Mouse (Mus musculus) right cerebral cortex, postnatal 10 days (tissue): ENCODE measurements at regions not wholly inside any gene's neighbourhood (a gene's known extent, or its start where the extent isn't known, plus 50 kb on each side); places are given as distances from the start of the nearest gene placed in this dataset.

ENCODE experiments used
- DNase-seq, 2 experiments: peaks; one replicate each; pipeline ENCODE4 v3.0.0; 2021; ENCODE audit warnings: low spot score in 2 of 2

- no peak for DNase-seq
Measured at GRCm38 (mm10) chr2:178643841-178644240, 213.5 kb downstream of the Cdh26 start.

GRCm38 (mm10) chr2:178660071-178660470 lies 229.7 kb downstream of the Cdh26 start:
- DNase-seq = no peak

GRCm38 (mm10) chr2:178662396-178662795 lies 232.1 kb downstream of the Cdh26 start:
- no peak for DNase-seq

- DNase-seq = peak; percentile 50 to 67
Measured at GRCm38 (mm10) chr2:178664977-178665376, 234.6 kb downstream of the Cdh26 start.

- no peak for DNase-seq
Measured at GRCm38 (mm10) chr2:178668451-178668850, 238.1 kb downstream of the Cdh26 start.

GRCm38 (mm10) chr2:178670952-178671351 lies 240.6 kb downstream of the Cdh26 start:
- DNase-seq = no peak

GRCm38 (mm10) chr2:178673621-178674020 lies 243.3 kb downstream of the Cdh26 start:
- no peak for DNase-seq

- DNase-seq = peak in 1 of 2 experiments; percentile 48
Measured at GRCm38 (mm10) chr2:178674621-178675020, 244.3 kb downstream of the Cdh26 start.

GRCm38 (mm10) chr2:178676970-178677369 lies 246.6 kb downstream of the Cdh26 start:
- no peak for DNase-seq

GRCm38 (mm10) chr2:178680368-178680767 lies 250.0 kb downstream of the Cdh26 start:
- no peak for DNase-seq

GRCm38 (mm10) chr2:178684026-178684958 lies 254.0 kb downstream of the Cdh26 start:
- no peak for DNase-seq

- DNase-seq = no peak
Measured at GRCm38 (mm10) chr2:178685211-178685610, 254.9 kb downstream of the Cdh26 start.

- DNase-seq = no peak
Measured at GRCm38 (mm10) chr2:178686167-178686601, 255.9 kb downstream of the Cdh26 start.

GRCm38 (mm10) chr2:178688586-178688985 lies 258.3 kb downstream of the Cdh26 start:
- DNase-seq = no peak

- peak; percentile 39 to 43 for DNase-seq
Measured at GRCm38 (mm10) chr2:178691190-178691864, 261.0 kb downstream of the Cdh26 start.

- DNase-seq = no peak
Measured at GRCm38 (mm10) chr2:178691865-178692228, 261.5 kb downstream of the Cdh26 start.

- DNase-seq = no peak
Measured at GRCm38 (mm10) chr2:178692231-178692630, 261.9 kb downstream of the Cdh26 start.

- DNase-seq = peak; percentile 92 to 95
Measured at GRCm38 (mm10) chr2:178698648-178699047, 268.3 kb downstream of the Cdh26 start.

- DNase-seq = no peak
Measured at GRCm38 (mm10) chr2:178700825-178701224, 270.5 kb downstream of the Cdh26 start.

GRCm38 (mm10) chr2:178704510-178704909 lies 274.2 kb downstream of the Cdh26 start:
- no peak for DNase-seq

- no peak for DNase-seq
Measured at GRCm38 (mm10) chr2:178708649-178709048, 278.3 kb downstream of the Cdh26 start.

- no peak for DNase-seq
Measured at GRCm38 (mm10) chr2:178709192-178709881, 279.0 kb downstream of the Cdh26 start.
